Mouse (Mus musculus): Measurements from ENCODE around the gene Des.

- no peak for TF ChIP-seq CTCF (IDR thresholded peaks at IDR 0.05; ENCODE audit: low read depth, low read length)
- TF ChIP-seq POLR2A (IDR thresholded peaks at IDR 0.05; ENCODE audit: borderline replicate concordance, low read depth, low read length), result no peak
Observed at GRCm38 (mm10) chr1:75385142-75385730, 25.1 kb downstream of the Des start.
